In genomic region chr1:106564436-106564835, GRCm38 (mm10) we compare ENCODE assay signal across 20 mouse cellular contexts.
"Had no signal": no experiment of that assay in that cellular context is flagged by ENCODE, and none has a peak within 500 bp of the region (broad histone marks: within the 10 kb centered on the region; RNA-seq: fewer than 3 reads in every experiment).

No protein-coding gene starts in this region.

- DNase-seq: gastrocnemius, postnatal 14 days; gastrocnemius, postnatal 36 days; heart, adult 2 months; heart, postnatal 14 days; heart, postnatal 36 days; kidney, adult 18-20 months; kidney, adult 8-10 months; kidney, postnatal 10 days; kidney, postnatal 25 days; kidney, postnatal 4 days; left cerebral cortex, postnatal 4 days had no signal

- H3K4me3 ChIP-seq: heart, adult 2 months; heart, embryonic 13.5 days; heart, embryonic 15.5 days; hindbrain, embryonic 13.5 days; intestine, embryonic 15.5 days; layer of hippocampus, adult 2 months; limb, embryonic 13.5 days; limb, embryonic 15.5 days; liver, embryonic 12.5 days had no signal

- H3K9ac ChIP-seq: heart, embryonic 13.5 days; heart, embryonic 15.5 days; hindbrain, embryonic 13.5 days; intestine, embryonic 15.5 days; limb, embryonic 13.5 days; limb, embryonic 15.5 days; liver, embryonic 12.5 days; liver, embryonic 14.5 days had no signal

- H3K9me3 ChIP-seq: heart, embryonic 13.5 days; heart, embryonic 15.5 days; hindbrain, embryonic 13.5 days; intestine, embryonic 15.5 days; limb, embryonic 13.5 days; limb, embryonic 15.5 days; liver, embryonic 12.5 days had no signal

- H3K27me3 ChIP-seq: heart, embryonic 13.5 days; heart, embryonic 15.5 days; hindbrain, embryonic 13.5 days; intestine, embryonic 15.5 days; limb, embryonic 13.5 days; limb, embryonic 15.5 days; liver, embryonic 12.5 days had no signal

- H3K36me3 ChIP-seq: heart, embryonic 13.5 days; heart, embryonic 15.5 days; hindbrain, embryonic 13.5 days; intestine, embryonic 15.5 days; limb, embryonic 13.5 days; limb, embryonic 15.5 days; liver, embryonic 12.5 days had no signal

- H3K4me1 ChIP-seq: liver, embryonic 12.5 days had no signal

- H3K27ac ChIP-seq: heart, adult 2 months; heart, embryonic 13.5 days; heart, embryonic 15.5 days; hindbrain, embryonic 13.5 days; intestine, embryonic 15.5 days; layer of hippocampus, adult 2 months; limb, embryonic 13.5 days; limb, embryonic 15.5 days; liver, embryonic 12.5 days; liver, embryonic 14.5 days had no signal
